Mouse (Mus musculus) WW6 (cell line): ENCODE measurements around the gene Fmn2.

Experiments
- DNase-seq: peaks from one replicate; pipeline ENCODE4 v3.0.0-alpha.2; 2013; ENCODE audit warnings: low read depth, low spot score

Fmn2 gene

GRCm38 (mm10) chr1:174557211-174557610, 55.6 kb downstream of the Fmn2 start:
- DNase-seq, result no peak

- DNase-seq, result no peak
These were observed 56.2 kb downstream of the Fmn2 start for GRCm38 (mm10) chr1:174557841-174558240.

- no peak for DNase-seq
These were observed 56.9 kb downstream of the Fmn2 start for GRCm38 (mm10) chr1:174558488-174558887.

GRCm38 (mm10) chr1:174564561-174564960, 62.9 kb downstream of the Fmn2 start:
- DNase-seq, result no peak

GRCm38 (mm10) chr1:174568609-174569008, 67.0 kb downstream of the Fmn2 start:
- DNase-seq, result no peak

GRCm38 (mm10) chr1:174592420-174592980, 90.9 kb downstream of the Fmn2 start:
- DNase-seq, result no peak

GRCm38 (mm10) chr1:174594989-174595388, 93.4 kb downstream of the Fmn2 start:
- no peak for DNase-seq

- no peak for DNase-seq
These were observed 95.9 kb downstream of the Fmn2 start for GRCm38 (mm10) chr1:174597495-174597894.

- DNase-seq, result no peak
These were observed 96.6 kb downstream of the Fmn2 start for GRCm38 (mm10) chr1:174598226-174598625.

GRCm38 (mm10) chr1:174600041-174600440, 98.4 kb downstream of the Fmn2 start:
- no peak for DNase-seq

GRCm38 (mm10) chr1:174600620-174601019, 99.0 kb downstream of the Fmn2 start:
- no peak for DNase-seq

GRCm38 (mm10) chr1:174617368-174617767, 115.7 kb downstream of the Fmn2 start:
- DNase-seq, result no peak

- DNase-seq, result no peak
These were observed 119.9 kb downstream of the Fmn2 start for GRCm38 (mm10) chr1:174621512-174621911.

GRCm38 (mm10) chr1:174623054-174623453, 121.4 kb downstream of the Fmn2 start:
- no peak for DNase-seq

GRCm38 (mm10) chr1:174630074-174630473, 128.4 kb downstream of the Fmn2 start:
- no peak for DNase-seq

- no peak for DNase-seq
These were observed 134.7 kb downstream of the Fmn2 start for GRCm38 (mm10) chr1:174636291-174636690.

GRCm38 (mm10) chr1:174637564-174638085, 136.0 kb downstream of the Fmn2 start:
- no peak for DNase-seq

- DNase-seq, result no peak
These were observed 139.3 kb downstream of the Fmn2 start for GRCm38 (mm10) chr1:174640901-174641300.

- no peak for DNase-seq
These were observed 141.9 kb downstream of the Fmn2 start for GRCm38 (mm10) chr1:174643431-174644010.

GRCm38 (mm10) chr1:174649421-174649826, 147.8 kb downstream of the Fmn2 start:
- no peak for DNase-seq

- DNase-seq, result no peak
These were observed 152.9 kb downstream of the Fmn2 start for GRCm38 (mm10) chr1:174654565-174654964.

- DNase-seq, result no peak
These were observed 153.7 kb downstream of the Fmn2 start for GRCm38 (mm10) chr1:174655354-174655753.

GRCm38 (mm10) chr1:174656554-174656953, 154.9 kb downstream of the Fmn2 start:
- no peak for DNase-seq
